Mouse (Mus musculus) R1 (cell line): Measurements from ENCODE around the gene Hipk4.

Source experiments
- DNase-seq: peaks from one replicate; pipeline ENCODE4 v3.0.0-alpha.2; 2018; ENCODE audit warnings: low read depth, low spot score

Gene Hipk4

DNA sequence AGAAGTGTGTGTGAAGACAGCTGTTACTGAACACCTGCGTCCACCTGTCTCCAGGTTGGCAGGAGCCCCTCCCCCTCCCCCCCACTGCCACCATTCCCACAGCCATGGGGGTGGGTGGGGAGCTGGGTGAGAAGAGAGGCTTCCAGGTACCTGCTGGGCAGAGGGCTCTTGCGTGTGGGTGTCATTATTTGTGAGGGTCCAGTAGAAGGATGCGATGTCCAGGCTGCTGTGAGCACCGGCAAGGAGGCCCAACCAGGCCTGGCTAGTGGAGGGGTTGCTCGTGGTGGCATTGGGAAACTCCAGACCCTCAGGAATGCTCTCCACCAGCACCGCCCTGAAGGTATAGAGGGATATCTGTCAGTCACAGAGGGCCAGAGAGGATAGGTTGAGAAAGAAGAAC lies 17.9 kb downstream of the Hipk4 start:
- DNase-seq: no peak

DNA sequence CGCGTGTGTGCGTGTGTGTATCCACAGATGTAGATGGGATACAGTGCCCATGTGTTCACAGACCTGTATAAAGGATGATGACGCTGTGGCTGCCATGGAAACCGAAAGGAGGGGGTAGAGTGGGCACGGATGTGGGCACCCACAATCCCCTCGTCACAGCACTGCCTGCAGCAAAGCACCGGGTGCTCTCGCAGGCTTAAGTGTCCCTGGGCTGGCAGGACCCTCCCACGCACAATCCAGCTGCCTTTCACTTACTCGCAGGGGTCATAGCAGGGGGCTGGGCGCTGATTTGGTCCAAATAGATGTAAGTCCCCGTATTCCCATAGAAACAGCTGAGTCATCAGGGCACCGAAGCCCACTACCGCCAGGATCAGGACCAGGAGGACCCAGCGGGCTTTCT lies 18.4 kb downstream of the Hipk4 start:
- no peak for DNase-seq

DNA sequence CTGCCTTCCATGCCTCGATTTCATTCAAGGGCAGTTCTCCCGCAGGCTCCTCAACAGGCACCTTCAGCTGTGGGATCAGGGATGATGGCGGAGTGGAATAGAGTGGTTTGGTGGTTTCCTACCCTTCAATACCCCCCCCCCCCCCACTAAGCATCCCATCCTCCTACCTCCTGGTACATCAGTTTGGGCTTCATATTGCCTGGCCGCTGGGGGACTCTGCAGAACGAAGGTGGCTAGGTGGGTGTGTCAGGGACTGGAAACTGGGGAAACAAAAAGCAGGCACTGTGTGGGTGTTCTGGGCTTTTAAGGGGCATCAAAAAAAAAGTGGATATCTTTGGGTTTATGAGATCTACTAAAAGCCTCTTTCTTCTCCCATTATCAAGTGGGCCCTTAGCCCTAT lies 18.9 kb downstream of the Hipk4 start:
- DNase-seq: no peak

DNA sequence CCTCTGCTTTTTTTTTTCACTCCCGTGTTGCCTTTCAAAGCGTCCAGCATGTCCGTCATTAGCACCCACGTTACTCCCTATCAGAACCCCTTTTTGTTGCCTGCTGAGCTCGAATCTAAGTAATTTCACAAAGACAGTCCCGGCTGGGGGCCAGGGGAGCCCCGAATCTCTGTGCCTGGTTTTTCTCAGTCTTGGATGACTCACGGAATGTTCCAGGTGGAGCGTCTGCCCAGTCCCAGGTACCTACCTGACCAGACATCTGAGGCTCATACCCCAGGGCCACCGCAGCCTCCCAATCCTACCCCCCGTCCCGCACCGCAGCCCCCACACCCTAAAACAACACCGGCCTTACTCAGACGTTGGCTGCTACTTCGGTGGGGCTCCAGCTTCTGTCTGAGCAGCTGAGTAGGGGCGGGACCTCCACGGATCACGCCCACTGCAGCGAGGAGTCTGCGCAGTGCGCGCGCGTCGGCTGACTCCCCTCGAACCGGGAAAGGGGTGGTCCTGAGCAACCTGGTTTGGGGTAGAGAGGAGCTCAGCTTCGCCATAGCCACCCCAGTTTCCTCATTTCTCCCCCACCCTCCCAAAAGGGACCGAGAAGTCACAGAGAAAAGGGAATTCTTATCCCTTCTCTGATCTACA lies 19.4 kb downstream of the Hipk4 start:
- peak; percentile 82 for DNase-seq

DNA sequence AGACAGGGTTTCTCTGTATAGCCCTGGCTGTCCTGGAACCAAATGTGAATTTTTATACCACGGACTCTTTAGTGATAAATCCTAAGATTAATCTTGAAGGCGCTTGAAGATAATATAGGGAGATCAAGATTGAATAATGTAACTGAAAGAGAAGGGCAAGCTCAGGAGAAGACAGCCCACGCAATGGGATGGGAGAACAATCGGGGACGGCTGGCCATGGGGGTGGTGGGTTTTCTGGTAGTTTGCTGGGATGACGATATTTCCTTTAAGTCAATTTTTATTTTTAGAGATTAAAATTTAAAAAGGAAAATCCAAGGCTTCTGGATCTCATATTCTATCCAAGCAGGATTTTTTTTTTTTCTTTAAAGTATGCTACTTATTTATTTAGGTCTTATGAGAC lies 20.0 kb downstream of the Hipk4 start:
- DNase-seq: no peak

DNA sequence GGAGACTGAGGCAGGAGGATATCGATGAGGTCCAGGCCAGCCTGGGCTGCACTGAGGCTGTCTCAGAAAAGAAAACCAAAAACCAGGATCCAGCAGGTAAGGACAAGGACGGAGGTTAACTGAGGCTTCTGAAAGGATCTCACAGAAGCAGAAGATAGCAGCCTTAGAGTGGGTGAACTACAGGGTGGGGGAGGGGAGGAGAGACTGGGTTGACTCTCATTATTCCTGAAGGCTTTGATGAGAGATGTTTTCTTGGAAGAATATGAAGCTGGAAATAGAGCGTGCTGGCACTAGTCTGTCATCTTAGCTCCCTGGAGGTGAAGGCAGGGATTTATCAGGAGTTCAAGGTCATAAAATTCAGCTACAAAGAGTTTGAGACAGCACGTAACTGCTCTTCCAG lies 20.8 kb downstream of the Hipk4 start:
- no peak for DNase-seq

DNA sequence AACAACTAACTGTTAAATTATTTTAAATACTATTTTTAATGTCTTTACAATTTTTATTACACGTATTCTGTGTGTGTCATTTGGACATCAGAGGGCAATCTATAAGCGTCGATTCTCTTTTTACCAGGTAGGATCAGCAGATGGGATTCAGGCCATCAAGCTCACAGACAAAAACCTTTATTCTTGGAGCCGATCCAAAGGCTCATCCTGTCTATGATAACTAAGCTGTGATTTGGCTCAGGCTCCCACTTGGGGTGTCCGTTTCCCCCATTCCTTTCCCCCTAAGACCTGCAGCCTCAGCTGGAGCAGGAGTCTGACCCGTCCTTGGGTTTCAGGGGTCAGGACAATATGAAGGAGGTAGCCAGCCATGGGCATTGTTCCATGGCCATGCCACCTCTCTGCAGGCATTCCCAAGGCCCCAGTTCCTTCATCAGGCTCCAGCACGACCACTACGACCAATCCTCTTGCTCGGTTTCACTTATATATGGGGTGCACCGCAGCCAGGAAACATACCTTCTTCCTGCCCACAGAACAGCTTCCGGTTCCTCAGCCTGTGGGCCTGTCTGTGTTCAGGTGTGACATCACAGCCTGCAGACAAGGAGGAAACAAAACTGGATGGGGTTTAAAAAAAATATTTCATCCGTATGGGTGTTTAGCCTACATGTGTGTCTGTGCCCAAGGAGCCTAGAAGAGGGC lies 21.8 kb downstream of the Hipk4 start:
- DNase-seq: no peak

DNA sequence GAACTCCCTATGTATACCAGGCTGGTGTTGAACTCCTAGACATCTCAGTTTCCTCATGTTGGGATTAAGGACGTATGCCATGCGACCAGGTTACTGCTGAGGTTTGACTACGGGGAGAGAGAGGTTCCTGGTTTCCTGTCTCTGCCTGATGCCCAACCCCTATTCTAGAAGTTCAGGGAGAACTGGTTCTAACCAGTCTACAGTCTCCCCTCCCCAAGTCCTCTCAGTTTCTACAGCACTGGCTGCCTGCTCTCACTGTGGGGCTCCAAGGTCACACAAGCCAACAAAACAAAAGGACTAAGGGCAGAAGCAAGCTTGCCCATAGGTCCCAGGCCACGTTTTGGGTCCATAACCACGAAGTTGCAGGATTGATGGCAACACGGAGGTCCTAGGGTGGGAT lies 26.5 kb downstream of the Hipk4 start:
- DNase-seq: peak; percentile 98

DNA sequence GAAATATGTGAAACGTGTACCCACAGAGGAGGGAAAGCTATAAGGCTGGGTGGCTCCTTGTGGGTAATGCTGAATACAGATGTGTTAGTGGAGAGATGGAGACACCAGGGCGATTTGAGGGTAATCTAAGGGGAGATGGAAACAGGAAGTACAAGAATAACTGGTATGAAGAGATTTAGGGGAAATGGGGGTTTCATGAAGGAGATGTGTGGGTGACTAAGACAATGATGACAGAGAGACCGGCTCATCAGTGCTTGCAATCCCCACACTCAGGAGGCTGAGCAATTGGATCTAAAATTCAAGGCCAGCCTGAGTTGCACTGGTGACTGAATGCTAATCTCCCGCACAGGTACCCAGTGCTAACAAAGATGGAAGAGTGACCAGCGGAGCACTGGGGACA lies 29.0 kb downstream of the Hipk4 start:
- no peak for DNase-seq

DNA sequence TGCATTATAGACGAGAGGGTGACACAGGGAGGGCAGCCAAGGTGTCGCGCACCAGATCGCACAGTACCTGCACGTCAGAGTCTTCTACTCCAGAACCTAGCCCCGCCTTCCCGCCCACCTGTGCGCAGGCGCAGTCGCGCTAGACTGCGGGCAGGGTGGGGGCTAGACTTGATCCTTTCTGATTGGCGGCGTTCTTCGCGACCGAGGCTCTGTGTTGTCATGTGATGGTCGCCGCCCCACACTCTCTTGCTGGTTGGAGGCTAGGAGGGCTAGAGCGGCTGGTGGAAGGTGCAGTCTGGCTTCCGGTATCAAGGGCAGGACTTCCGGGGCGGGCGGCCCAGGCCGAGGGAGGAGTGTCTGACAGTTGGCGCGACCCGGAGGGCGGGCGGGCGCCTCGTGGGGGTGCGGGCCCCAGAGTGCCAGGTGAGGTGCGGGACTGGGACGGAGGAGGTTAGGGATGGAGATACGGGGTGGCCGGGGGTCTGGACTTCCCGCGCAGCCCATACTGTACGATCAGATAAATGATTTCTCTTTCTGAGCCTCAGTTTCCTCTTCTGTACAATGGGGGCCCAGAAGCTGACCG lies 30.0 kb downstream of the Hipk4 start, which contains the start of the genes Pld3 and 2310022A10Rik:
Pld3 (minus strand) TSS at position 288 of the 583 bp plus-strand sequence.
2310022A10Rik (plus strand) TSS at position 303 of the 583 bp plus-strand sequence.
- peak; percentile 99 for DNase-seq

DNA sequence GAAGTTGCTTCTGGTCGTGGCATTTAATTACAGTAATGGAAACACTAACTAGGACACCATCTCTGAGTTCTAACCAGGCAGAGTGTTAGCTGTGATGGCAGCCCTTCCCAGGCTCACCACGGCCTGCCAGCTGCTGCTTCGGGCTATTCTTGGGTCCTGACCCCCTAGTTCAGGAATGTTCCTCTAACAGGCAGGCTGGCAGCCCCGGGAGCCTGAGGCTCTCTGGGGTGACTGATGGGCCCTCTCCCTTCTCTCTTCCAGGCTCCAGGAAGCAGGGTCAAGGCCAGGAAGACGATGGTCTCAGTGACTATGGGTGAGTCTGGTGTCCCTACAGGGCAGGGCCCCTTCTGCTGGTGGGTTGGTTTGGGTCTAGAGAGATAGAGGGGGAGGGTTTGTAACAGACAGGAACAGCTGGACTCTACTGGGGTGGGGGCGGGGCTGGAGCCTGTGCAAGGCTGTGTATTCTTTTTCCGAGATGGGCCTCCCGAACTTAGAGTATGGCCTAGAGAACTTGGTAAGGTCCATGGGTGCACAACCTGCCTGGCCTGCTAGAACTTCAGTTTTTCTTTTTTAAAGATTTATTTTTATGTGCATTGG lies 37.3 kb downstream of the Hipk4 start:
- DNase-seq: no peak

DNA sequence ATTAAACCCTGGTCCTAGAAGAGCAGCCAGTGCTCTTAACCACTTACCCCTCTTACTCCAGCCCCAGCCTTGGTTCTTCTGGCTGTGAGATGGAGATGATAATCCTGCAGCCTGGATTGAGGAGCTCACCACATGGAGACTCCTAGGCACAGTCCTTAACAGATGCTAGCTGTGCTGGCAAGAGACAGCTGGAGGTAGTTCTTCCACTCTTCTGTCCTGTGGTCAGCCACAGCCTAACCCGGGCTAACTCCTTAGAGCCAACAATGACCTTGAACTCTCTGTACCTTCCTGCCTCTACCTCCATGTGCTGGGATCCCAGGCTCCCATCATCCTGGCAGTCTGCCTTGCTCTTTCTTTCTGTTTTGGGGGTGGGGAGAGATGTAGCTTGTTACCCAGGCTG lies 37.9 kb downstream of the Hipk4 start:
- peak; percentile 55 for DNase-seq

DNA sequence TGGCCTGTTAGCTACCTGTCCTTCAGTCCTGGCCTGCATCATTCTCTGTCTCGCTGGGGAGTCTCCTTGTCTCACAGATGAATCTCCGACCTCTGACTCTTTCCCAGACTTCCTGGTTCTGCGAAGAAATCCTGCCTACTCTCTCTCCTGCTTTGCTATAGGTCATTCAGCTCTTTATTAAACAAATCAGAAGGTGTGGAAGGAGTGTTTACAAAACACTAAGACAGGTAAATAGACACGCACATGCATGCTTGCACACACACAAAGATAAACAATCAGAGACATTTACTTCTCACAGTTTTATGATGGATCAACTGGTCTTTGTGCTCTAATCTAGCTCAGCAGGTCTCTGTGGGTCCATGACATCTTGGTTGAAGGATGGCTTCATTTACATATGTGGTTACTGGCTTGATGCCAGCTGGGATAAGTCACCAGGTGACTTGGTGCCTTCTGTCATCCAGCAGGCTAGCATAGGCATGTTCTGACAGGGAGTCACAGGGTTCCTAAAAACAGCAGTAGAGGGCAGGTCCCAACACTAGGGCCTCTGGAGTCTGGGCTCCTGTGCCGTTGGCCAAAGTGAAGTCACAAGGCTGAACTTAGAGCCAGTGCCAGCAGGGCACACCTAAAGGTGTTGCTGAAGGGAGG lies 46.6 kb downstream of the Hipk4 start:
- peak; percentile 66 for DNase-seq

DNA sequence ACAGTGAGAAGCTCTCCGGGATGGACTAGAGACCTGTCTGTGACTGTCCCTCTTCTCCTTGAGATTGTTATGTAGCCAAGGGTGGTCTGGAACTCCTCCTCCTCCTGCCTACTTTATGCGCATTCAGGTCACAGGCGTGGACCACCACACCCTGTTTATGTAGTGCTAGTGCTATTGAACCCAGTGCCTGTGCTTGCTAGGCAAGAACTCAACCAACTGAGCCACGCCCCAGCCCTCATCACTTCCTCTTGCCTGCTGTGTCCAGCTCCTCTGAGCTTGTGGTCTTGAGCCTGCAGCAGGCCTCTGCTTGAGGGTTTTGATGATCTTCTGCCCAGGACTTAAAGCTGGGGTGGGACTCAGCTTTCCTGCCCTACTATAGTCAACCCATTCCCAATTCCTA lies 49.1 kb downstream of the Hipk4 start:
- DNase-seq: peak; percentile 98

DNA sequence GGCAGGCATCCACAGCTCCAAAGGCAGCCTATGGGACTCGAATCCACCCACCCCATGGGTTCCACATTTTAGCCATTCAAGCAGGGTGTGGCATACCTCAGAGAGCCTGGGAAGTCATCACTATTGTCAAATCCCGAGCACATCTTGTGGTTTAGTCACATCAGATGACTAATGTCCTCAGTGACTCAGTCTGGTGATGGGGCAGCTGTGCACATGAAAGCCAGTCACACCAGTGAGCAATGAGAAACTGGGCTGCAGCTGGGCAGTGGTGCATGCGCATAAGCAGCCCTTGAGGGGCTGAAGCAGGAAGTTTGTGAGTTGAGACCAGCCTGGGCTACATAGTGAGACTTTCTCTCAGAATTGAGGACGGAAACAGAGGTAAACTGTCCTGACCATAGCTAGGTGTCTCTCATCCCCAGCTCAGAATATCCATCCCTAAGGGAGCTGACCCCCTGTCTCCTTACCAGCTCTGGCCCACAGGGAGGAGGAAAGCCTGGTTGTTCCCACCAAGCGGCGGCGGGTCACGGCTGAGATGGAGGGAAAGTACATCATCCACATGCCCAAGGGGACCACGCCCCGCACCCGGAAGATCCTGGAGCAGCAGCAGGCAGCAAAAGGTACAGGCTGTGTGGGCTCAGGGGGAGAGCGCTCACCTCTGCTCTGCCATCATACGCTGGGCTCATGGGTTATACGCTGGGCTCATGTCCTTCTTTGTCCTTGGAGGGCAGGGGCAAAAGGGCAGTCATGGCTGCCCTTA lies 51.2 kb downstream of the Hipk4 start:
- peak; percentile 76 for DNase-seq

DNA sequence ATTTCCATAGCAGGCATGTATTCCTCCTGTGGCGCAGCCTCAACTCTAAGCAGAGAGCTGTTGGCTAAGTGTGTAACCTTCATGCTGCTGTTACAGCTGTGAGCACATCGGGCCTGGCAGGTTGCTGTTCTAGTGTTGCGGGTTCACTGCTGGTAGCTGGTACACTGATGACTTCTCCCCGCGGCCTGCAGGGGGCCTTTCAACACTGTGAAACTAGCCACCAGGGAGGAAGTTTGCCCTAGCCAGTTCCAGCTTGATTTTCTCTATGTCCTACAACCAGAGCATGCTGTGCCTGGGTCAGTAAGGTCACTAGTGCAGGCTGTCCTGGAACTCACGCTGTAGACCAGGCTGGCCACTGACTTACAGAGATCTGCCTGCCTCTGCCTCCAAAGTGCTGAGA lies 53.8 kb downstream of the Hipk4 start:
- DNase-seq: peak; percentile 84

DNA sequence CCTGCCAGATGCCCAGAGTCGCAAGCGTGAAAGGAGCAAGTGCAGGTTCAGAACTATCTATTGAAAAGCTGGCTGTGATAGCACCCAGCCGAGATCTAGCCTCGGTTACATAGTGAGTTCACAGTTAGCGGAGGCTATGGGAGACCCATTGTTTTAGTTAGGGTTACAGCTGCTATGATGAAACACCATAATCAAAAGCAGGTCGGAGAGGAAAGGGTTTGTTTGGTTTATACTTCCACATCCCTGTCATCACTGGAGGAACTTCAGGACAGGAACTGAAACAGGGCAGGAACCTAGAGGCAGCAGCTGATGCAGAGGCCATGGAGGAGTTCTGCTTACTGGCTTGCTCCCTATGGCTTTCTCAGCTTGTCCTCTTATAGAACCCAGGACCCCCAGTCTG lies 54.5 kb downstream of the Hipk4 start:
- no peak for DNase-seq

DNA sequence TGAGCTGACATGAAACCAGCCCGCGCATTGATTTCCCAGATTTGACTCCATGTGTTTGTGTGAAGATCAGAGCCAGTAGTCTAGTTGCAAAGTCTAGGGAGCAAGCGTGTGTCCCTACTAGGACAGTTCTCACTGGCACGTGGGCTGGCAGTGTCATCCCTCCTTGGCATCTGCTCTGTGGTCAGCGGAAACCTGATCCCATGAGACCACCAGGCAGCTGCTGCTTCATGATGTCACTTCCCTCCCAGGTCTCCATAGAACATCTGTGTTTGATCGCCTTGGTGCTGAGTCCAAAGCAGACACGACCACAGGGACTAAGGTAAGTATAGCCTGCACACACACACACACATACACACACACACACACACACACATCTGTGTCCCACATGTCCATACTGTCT lies 55.4 kb downstream of the Hipk4 start:
- no peak for DNase-seq

DNA sequence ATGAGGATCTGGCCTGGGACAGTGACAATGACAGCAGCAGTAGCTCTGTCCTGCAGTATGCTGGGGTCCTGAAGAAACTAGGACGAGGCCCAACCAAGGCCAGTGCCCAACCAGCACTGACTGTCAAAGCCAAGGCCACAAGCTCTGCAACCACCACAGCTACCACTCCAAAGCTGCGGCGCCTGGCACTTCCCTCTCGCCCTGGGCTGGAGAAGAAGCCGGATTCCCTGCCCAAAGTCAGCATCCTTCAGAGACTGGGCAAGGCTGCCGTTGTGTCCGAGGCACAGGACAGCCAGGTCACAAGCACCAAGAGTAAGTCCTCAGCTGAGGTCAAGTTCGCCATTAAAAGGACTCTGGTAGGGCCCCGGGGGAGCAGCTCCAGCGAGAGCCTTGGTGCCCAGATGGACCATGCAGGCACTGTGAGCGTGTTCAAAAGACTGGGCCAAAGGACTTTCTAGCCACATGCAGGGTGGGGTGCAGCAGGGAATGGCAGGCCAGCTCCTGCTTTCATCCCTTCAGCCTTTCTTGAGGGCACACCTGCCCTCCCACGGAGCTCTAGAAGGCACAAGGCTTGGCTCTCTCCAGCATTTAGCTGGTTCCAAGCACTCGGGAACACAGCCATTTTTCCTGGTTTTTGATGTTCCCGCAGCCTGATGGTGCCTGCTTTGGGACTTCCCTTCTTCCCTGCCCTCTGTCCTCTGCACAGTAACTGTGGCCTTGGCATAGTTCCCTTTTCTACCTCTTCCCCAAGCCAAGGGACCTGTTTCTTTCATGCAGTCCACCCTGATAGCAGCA lies 57.5 kb downstream of the Hipk4 start:
- DNase-seq: no peak
